Mouse (Mus musculus) retina, postnatal 1 day (tissue): ENCODE measurements around the gene Gm29666.
"Not testable (repeated sequence)": the region's sequence is repeated elsewhere in the genome, so short reads cannot be mapped to it uniquely, and the experiment has no call there.

Source experiments
- DNase-seq: peaks from one replicate; pipeline ENCODE4 v3.0.0-alpha.2; 2012

The Gm29666 gene

DNA sequence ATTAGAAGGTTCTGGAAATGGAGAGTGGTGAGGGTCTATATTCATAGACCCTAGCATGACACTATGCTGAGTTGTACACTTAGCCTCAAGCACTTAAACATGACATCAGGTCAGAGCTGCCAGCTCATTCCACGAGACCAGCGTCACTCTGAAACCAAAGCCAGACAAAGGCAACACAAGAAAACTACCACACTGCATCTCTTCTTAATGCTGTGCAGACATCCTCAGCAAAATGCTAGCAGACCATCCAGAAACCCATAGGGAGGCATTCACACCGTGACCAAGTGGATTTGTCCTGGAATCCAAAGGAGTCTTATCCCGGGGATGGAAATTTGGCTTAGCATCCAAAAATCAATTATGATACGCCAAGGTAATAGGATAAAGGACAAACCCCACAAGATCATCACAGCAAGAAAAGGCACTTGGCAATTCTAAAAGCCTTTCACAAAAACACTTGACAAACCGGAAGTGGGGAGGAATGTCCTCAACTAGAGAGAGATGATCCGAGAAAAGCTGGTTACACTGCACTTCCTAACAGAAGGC, 15.9 kb downstream of the Gm29666 start:
- no peak for DNase-seq

DNA sequence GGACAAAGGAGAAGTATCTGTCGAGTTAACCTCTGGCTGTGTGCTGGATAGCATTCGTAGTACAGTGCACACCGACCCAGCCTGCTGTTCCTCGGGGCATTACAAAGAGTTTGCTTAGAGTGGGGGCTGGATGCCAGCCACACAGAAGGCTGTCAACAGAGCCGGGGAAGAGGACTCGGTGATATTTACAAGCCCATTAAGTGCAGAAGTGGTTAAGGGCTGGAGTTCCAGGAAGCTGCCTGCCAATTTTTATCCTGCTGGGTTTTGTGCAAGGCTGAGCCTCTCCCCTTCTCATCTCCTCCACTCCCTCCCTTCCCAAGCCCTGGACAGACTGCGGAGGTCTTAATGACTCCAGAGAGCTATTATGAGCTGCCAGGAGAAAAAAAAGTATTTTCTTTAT, 21.8 kb downstream of the Gm29666 start:
- no peak for DNase-seq

DNA sequence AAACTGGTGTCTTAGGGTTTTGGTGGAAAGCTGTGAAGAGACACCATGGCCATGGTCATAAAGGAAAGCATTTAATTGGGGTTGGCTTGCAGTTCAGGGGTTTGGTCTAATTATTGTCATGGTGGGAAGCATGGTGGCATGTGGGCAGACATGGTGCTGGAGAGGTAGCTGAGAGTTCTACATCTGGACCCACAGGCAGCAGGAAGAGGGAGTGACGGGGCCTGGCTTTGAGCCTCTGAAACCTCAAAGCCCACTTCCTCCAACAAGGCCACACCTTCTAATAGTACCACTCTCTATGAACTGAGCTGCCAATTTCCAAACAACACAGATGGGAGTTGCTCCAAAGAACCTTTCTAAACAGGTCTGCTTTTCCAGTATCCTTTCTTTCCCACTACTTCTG, 23.2 kb downstream of the Gm29666 start:
- no peak for DNase-seq

DNA sequence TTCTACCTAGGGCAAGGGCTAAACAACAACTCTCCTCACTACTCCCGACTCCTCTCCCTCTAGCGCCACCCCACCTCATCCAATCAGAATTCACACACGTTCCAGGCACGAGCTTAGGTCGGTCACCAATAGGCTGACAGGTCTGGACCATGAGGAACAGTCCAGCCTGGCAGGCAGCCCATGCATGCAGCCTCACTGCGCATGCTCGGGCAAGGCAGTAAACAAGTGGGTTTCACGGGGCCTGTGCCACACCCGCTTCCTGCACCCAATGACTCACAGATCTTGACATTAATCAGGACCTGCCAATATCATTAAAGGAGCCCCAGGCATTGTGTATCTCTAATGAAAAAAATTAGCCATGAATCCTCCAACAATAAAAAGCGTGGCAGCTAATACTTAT, 23.6 kb downstream of the Gm29666 start:
- not testable (repeated sequence) for DNase-seq

DNA sequence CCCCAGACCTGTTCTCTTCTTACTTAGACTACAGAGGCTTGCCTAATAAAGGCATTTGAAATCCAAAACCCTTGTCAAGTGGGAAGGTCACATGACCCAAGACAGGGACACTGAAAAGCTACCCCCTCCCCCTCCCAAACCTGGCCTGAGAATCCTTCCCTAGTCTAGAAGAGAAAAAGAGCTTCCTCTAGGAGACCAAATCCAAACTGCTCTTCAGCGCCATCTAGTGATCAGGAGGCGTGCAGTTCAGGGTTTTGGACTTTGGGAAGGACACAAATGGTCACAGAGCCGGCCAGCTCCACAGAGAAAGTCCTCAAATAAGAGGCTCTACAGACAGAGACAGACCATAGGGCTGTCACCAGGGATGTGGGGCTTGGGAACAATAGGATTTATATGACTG, 28.2 kb downstream of the Gm29666 start:
- peak; percentile 93 for DNase-seq

DNA sequence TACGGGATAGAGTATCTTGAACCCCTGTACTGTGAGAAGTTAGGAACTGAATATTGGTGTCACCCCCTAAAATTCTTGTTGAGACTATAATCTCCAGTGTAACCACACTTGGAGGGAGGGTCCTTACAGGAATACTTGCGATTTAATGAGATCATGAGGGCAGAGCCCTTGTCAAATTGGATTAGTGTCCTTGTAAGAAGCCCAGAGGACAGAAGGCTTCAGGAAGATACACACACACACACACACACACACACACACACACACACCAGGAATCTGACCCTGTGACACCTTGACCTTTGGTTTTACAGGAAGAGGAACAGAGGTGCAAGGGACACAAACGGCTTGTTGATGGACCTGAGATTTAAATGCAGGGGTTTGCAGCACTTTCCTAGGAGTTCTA, 28.6 kb downstream of the Gm29666 start:
- DNase-seq = peak; percentile 71

DNA sequence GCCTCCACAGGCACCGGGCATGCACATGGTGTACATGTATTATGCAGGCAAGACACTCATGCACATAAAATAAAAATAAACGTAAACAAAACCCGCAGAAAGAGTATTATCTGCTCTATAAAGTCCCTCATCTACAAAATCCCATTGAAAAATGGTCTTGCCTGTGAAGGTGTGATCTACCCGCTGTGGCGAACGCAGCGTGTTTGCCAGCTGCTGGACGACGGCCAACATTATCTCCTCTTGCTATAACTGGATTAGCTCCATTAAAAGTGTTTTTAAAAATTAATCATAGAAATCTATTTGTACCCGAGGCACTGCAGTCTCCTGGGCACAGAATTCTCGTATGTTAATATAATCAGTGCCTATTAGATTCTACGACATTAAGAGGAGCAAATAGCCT, 31.8 kb downstream of the Gm29666 start:
- DNase-seq = no peak

DNA sequence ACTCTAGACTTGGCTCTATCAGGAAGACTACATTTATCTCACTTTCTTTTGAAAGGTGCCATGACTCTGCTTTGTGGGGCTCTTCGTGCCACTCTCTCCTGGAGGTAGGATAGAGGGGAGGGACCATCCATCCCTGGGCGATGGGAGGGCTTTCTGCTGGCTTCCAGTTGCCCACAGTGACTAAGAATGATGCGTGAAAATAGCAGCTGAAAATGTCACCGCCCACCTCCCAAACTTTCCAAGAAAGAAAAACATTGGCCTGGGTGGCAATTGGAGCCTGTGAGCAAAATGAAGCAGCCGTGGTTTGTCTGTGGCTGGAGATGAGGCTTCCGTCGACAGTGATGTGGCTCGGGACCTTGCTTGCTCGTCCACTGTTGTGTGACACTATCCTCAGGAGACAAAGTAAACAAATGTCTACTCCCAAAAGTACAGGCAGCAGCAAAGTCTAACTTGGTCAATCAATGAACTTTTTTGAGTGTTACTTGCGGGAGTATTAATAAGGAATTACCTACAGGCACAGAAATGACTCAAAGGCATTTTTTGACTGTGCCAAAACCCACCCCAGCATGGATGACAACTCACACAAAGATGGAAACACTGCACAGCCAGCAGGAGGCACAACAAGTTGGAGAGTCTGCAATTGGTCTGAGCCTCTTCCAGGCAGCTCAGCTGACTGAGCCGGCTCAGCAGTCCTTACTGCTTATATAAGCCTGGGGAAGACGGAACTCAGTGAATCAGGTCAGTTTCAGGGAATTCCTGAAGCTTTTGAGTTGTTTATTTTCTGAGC, 42.6 kb downstream of the Gm29666 start:
- DNase-seq = no peak

DNA sequence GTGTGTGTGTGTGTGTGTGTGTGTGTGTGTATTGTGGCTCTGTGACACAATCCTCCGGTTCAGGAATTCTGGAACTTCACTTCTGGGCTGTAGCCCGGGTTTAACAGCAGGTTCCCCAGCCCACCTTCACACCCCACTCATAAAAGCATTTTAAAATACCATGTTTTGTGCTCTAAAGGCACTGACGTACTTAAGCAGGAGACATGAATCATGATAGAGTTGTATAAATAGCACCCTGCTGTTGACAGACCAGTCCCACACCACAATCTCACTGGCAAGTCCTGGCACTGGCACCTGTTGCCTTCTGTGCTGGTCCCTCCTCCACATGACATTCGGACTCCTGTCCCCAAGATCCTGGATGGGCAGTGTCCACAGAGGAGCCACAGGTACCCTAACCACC, 46.0 kb downstream of the Gm29666 start:
- DNase-seq = no peak

DNA sequence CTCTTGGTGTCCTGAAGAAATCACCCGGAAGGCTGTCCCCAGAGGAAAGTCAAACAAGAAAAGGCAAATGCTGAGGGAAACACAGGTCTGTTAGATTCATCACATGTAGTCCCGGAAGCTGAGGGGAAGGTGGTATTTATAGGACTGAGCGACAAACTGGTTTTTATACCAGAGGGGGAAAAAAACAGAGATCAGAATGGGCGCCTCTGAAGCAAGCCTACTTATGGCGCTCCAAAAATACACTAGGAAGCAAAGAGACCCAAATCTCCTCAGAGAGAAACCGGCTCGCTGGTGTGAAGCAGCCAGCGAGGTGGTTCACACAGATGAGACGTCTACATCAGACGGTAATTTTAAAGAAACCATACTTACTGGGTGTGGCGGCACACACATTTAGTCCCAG, 46.8 kb downstream of the Gm29666 start:
- no peak for DNase-seq

DNA sequence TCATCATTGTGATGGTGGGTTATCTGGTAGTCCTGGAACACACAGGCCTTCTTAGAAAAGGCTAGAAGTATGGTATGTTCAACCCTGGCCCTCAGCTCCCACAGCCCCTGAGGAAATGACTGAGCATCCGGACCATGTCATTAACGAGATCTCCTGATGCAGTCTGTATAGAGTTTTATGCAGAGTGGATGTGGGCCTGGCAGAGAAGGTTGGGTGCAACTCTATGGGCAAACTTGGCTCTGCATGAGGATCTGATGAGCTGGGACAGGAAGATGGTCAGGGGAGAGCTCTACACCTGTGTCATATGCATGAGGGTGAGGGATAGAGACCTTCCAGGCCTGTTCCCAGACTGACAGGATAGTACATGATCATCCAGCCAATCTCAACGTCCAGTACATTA, 48.0 kb downstream of the Gm29666 start:
- DNase-seq = no peak

DNA sequence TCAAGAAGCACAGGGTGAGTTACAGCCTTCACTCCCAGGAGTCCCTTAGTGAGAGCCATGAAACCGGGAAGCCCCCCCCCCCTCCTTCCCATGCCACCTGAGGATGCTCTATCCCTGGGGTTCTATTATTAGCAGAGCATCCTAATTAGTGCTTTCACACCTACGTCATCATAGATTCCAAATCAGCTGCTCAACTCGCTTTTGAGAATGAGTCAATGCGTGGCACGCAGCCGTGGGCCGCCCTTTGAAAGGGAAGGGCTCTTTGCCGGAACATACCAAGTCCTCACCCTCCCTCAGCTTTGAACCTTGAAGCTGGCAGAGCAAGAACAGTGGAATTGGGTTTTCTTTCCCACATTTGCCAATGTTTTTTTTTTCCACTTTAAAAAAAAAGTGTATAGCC, 57.9 kb downstream of the Gm29666 start:
- no peak for DNase-seq
